Mouse (Mus musculus) hindbrain, embryonic 16.5 days (tissue): ENCODE data around the gene Card10. TPM values are rescaled to one million over a fixed set of nuclear protein-coding genes. Genes with fewer than 3 reads are reported as not detected.

ENCODE experiments used
- ATAC-seq: fragments of 200-750 bp; cut with Nextera tagmentation; 2 replicates; pipeline ENCODE4 v1.8.0; 2017; ENCODE audit warnings: moderate TSS enrichment, moderate library complexity
- H3K27ac ChIP-seq: fragments of 300-500 bp; sonication (generic); 2 replicates; pipeline ENCODE4 v1.5.1; 2014; ENCODE audit warnings: low read depth, mild to moderate bottlenecking, control low read depth, low read length, moderate library complexity
- H3K27me3 ChIP-seq: fragments of 300-500 bp; sonication (generic); replicated peaks from 2 replicates; pipeline ENCODE4 v1.6.1; 2014; ENCODE audit warnings: low read length; ENCODE audit not compliant: control insufficient read depth, insufficient read depth
- H3K36me3 ChIP-seq: fragments of 300-500 bp; sonication (generic); 2 replicates; pipeline ENCODE4 v1.6.1; 2014; ENCODE audit warnings: mild to moderate bottlenecking, low read length, moderate library complexity, mixed read lengths; ENCODE audit not compliant: control insufficient read depth, insufficient read depth
- H3K4me1 ChIP-seq: fragments of 300-500 bp; sonication (generic); 2 replicates; pipeline ENCODE4 v1.6.1; 2014; ENCODE audit warnings: low read depth, low read length; ENCODE audit not compliant: control insufficient read depth, insufficient read depth
- H3K4me2 ChIP-seq: fragments of 300-500 bp; sonication (generic); 2 replicates; pipeline ENCODE4 v1.6.1; 2014; ENCODE audit warnings: mild to moderate bottlenecking, low read length, control low read depth, moderate library complexity
- H3K4me3 ChIP-seq: fragments of 300-500 bp; sonication (generic); 2 replicates; pipeline ENCODE4 v1.5.1; 2014; ENCODE audit warnings: mild to moderate bottlenecking, low read length, control low read depth, moderate library complexity
- H3K9ac ChIP-seq: fragments of 300-500 bp; sonication (generic); 2 replicates; pipeline ENCODE4 v1.6.1; 2014; ENCODE audit warnings: low read depth, mild to moderate bottlenecking, control low read depth, low read length, moderate library complexity
- H3K9me3 ChIP-seq: fragments of 300-500 bp; sonication (generic); 2 replicates; pipeline ENCODE4 v1.6.1; 2014; ENCODE audit warnings: mild to moderate bottlenecking, low read length, moderate library complexity; ENCODE audit not compliant: control insufficient read depth
- WGBS: fragments of 180-500 bp; shearing (Covaris S2); extraction: QIAGEN DNeasy Blood & Tissue Kit; methylation state at CpG from one replicate; pipeline ENCODE4 v1.1.7; 2014; 5-methylcytosine and 5-hydroxymethylcytosine counted together
- polyA plus RNA-seq: library from polyadenylated mRNA; unstranded; fragments of >200 nt; fragmentation: Nextera tagmentation; extraction: Ambion mirVana; gene quantifications from 2 replicates; pipeline ENCODE4 v1.2.1, GENCODE M21; 2015

The Card10 gene
- polyA plus RNA-seq, 1 experiment from 2014 or later = 2.5 TPM

GRCm38 (mm10) chr15:78836086-78836621, 33.3 kb upstream of the Card10 start:
- H3K4me1 ChIP-seq = peaks cover 27% of the 10 kb centered on the region
- H3K36me3 ChIP-seq = no peaks in the 10 kb centered on the region
- peaks cover 3% of the 10 kb centered on the region for H3K27me3 ChIP-seq
- no peak for ATAC-seq
- H3K4me2 ChIP-seq = no peak overlapping the region
- H3K9ac ChIP-seq = no peak overlapping the region
- no peaks in the 10 kb centered on the region for H3K9me3 ChIP-seq
- H3K27ac ChIP-seq = peak overlapping the region; percentile 78
- 33% methylated on average over 8 of the region's 8 CpGs for WGBS
- no peak overlapping the region for H3K4me3 ChIP-seq

- Histone ChIP-seq H3K27ac (peak overlapping the region; percentile 78), H3K9ac (peak overlapping the region; percentile 44), H3K4me3 (no peak overlapping the region), H3K4me1 (peaks cover 27% of the 10 kb centered on the region), H3K36me3 (no peaks in the 10 kb centered on the region), H3K4me2 (no peak overlapping the region), H3K9me3 (no peaks in the 10 kb centered on the region), H3K27me3 (no peaks in the 10 kb centered on the region)
- peak; percentile 55 for ATAC-seq
- WGBS = 14% methylated on average over 11 of the region's 12 CpGs
Measured at GRCm38 (mm10) chr15:78835200-78836085, 32.6 kb upstream of the Card10 start.

- Histone ChIP-seq H3K4me2 (no peak overlapping the region), H3K4me1 (peaks cover 21% of the 10 kb centered on the region), H3K9ac (no peak overlapping the region), H3K36me3 (no peaks in the 10 kb centered on the region), H3K27me3 (no peaks in the 10 kb centered on the region), H3K4me3 (no peak overlapping the region), H3K9me3 (no peaks in the 10 kb centered on the region), H3K27ac (peak overlapping the region; percentile 78)
- ATAC-seq = no peak
- 43% methylated on average over 10 of the region's 10 CpGs for WGBS
Measured at GRCm38 (mm10) chr15:78834233-78835005, 31.6 kb upstream of the Card10 start.

- ATAC-seq = no peak
- Histone ChIP-seq H3K27me3 (no peaks in the 10 kb centered on the region), H3K4me1 (peaks cover 22% of the 10 kb centered on the region), H3K27ac (peak overlapping the region; percentile 74), H3K9me3 (no peaks in the 10 kb centered on the region), H3K36me3 (no peaks in the 10 kb centered on the region), H3K4me2 (no peak overlapping the region), H3K9ac (no peak overlapping the region), H3K4me3 (no peak overlapping the region)
- 90% methylated on average over 3 of the region's 3 CpGs for WGBS
Measured at GRCm38 (mm10) chr15:78833582-78833981, 30.7 kb upstream of the Card10 start.

- peaks cover 25% of the 10 kb centered on the region for H3K4me1 ChIP-seq
- no peaks in the 10 kb centered on the region for H3K9me3 ChIP-seq
- no peak overlapping the region for H3K4me2 ChIP-seq
- no peak overlapping the region for H3K4me3 ChIP-seq
- no peaks in the 10 kb centered on the region for H3K36me3 ChIP-seq
- peak overlapping the region; percentile 74 for H3K27ac ChIP-seq
- H3K27me3 ChIP-seq = no peaks in the 10 kb centered on the region
- WGBS = 9% methylated on average over 14 of the region's 14 CpGs
- peak overlapping the region; percentile 36 for H3K9ac ChIP-seq
- ATAC-seq = peak; percentile 89
Measured at GRCm38 (mm10) chr15:78832701-78833123, 29.9 kb upstream of the Card10 start.

- H3K4me2 ChIP-seq = no peak overlapping the region
- peak overlapping the region; percentile 74 for H3K27ac ChIP-seq
- ATAC-seq = no peak
- no peak overlapping the region for H3K9ac ChIP-seq
- H3K36me3 ChIP-seq = no peaks in the 10 kb centered on the region
- no peaks in the 10 kb centered on the region for H3K27me3 ChIP-seq
- no peak overlapping the region for H3K4me3 ChIP-seq
- 50% methylated on average over 18 of the region's 19 CpGs for WGBS
- H3K9me3 ChIP-seq = no peaks in the 10 kb centered on the region
- peaks cover 25% of the 10 kb centered on the region for H3K4me1 ChIP-seq
Measured at GRCm38 (mm10) chr15:78831720-78832657, 29.1 kb upstream of the Card10 start.

- no peak for ATAC-seq
- H3K4me3 ChIP-seq = no peak overlapping the region
- no peak overlapping the region for H3K27ac ChIP-seq
- no peaks in the 10 kb centered on the region for H3K9me3 ChIP-seq
- no peaks in the 10 kb centered on the region for H3K27me3 ChIP-seq
- no peak overlapping the region for H3K4me2 ChIP-seq
- H3K36me3 ChIP-seq = no peaks in the 10 kb centered on the region
- 71% methylated on average over 10 of the region's 10 CpGs for WGBS
- no peak overlapping the region for H3K9ac ChIP-seq
- H3K4me1 ChIP-seq = peaks cover 23% of the 10 kb centered on the region
Measured at GRCm38 (mm10) chr15:78830742-78831719, 28.2 kb upstream of the Card10 start.

GRCm38 (mm10) chr15:78829636-78830035, 26.8 kb upstream of the Card10 start:
- 90% methylated on average over 1 of the region's 1 CpGs for WGBS

More at GRCm38 (mm10) chr15:78829636-78830035, 26.8 kb upstream of the Card10 start:
- no peak overlapping the region for H3K27ac ChIP-seq
- H3K4me1 ChIP-seq = peaks cover 15% of the 10 kb centered on the region
- no peak for ATAC-seq
- H3K4me2 ChIP-seq = no peak overlapping the region
- no peak overlapping the region for H3K4me3 ChIP-seq
- H3K27me3 ChIP-seq = no peaks in the 10 kb centered on the region
- no peaks in the 10 kb centered on the region for H3K36me3 ChIP-seq
- H3K9me3 ChIP-seq = no peaks in the 10 kb centered on the region
- H3K9ac ChIP-seq = no peak overlapping the region
